Mouse (Mus musculus) ovary, adult 10 weeks (tissue): ENCODE measurements around the gene Wdr77. TPM values are rescaled to one million over a fixed set of nuclear protein-coding genes. Genes with fewer than 3 reads are reported as not detected.

Source experiments
- polyA plus RNA-seq: library from polyadenylated mRNA; stranded (reverse); fragments of 350-450 nt; fragmentation: Illumina TruSeq; extraction: RNeasy Lipid Tissue Mini Kit (QIAGEN cat#74804); gene quantifications from one replicate; pipeline ENCODE4 v1.2.3, GENCODE M21; 2014

The Wdr77 gene
- polyA plus RNA-seq, result 98.2 TPM

DNA sequence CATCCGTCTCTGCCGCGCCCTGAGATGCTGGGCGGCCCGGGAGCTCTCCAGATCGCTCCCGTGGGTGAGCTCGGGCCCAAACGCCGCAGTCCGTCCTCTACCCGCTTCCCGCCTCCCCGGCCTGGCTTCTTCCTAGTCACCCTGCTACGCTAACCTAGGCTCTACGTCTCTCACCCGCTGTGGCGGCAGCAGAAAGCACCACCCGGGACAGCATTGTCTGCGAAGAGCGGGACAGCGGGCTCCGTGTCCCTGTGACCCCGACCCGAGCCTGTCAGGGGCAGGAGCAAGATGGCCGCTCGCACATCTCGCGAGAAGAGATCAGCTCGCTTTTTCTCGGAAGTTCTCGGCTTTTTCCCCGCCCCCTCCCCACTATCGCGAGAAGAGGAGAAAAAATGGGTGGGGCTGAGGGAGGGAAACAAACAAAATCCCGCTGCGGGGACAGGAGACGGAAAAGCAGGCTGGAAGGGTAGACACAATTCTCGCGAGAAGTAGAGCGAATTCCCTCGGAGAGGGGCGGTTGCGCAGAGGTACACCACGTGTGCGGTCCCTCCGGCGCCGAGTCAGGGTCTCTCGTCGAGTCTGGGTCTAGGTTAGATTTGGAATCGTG, at the start of gene Wdr77:
Gene Wdr77 (plus strand): TSS at position 396 of the 607 bp plus-strand sequence.

GRCm38 (mm10) chr3:105932240-105933071, 26.7 kb upstream of the Wdr77 start, which contains the start of gene I830077J02Rik:
Gene I830077J02Rik, minus strand, starts transcription at chr3:105932664.

DNA sequence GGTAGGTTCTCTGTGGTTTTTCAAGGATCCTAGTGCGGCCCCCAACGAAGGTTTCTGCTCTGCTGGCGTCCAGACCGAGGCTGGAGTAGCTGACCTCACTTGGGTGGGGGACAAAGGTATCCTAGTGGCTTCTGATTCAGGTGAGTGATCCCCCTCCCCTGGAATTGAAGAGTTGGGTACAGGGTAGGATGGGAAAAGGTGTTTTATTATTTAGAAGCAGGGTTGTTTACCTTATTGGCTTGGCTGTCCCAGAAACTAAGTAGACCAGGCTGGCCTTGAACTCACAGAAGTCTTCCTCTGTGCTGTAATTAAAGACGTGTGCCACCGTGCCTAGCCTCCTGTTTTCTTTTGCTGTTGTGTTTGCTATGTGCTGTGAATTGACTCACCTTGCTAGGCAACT, 830 bp downstream of the Wdr77 start, which contains the start of gene Atp5f1:
Gene Atp5f1 (minus strand): TSS at position 101 of the 400 bp plus-strand sequence.

GRCm38 (mm10) chr3:105973411-105973810, 14.2 kb downstream of the Wdr77 start, which contains the start of gene Ovgp1:
Gene Ovgp1, plus strand, starts transcription at chr3:105973711.

DNA sequence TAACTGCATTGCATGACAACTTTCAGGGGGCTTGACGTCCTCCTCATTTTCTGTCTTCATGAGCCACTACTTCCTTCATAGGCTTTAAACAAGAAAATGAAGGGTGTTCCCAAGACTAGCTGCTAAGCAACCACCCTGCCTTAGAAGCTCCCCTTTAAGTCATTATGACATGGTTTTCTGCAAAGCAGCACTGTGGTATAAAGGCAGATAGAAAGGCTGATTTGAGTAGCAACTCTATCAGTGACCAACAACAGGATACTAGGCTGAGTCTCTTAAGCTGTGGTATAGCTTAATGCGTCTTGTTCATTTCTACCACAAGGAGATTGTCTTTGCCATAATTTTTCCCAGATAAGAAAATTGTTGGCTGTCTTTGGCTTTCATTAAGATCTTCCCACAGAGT, 55.4 kb downstream of the Wdr77 start, which contains the start of gene Pifo:
Gene Pifo (minus strand): TSS at position 101 of the 400 bp plus-strand sequence.

Other genes with a start within 250 kb of the Wdr77 start
- 557 TPM for gene Rap1a, start 158.0 kb upstream of the Wdr77 start, polyA plus RNA-seq
- not detected for gene Adora3, start 88.5 kb upstream of the Wdr77 start, polyA plus RNA-seq
- gene Tmigd3, start 88.5 kb upstream of the Wdr77 start, polyA plus RNA-seq, result not detected
- 1.3 TPM for gene I830077J02Rik, start 26.7 kb upstream of the Wdr77 start, polyA plus RNA-seq
- 724 TPM for gene Atp5f1, start 730 bp downstream of the Wdr77 start, polyA plus RNA-seq
- 1,411 TPM for gene Ovgp1, start 14.3 kb downstream of the Wdr77 start, polyA plus RNA-seq
- gene Pifo, start 55.3 kb downstream of the Wdr77 start, polyA plus RNA-seq, result 16.6 TPM
- gene Chil5, start 73.4 kb downstream of the Wdr77 start, polyA plus RNA-seq, result not detected
- 0.43 TPM for gene Chia1, start 153.9 kb downstream of the Wdr77 start, polyA plus RNA-seq
- 3.5 TPM for gene Chil3, start 208.2 kb downstream of the Wdr77 start, polyA plus RNA-seq